Mouse (Mus musculus): ENCODE measurements at regions not wholly inside any gene's neighbourhood (a gene's known extent, or its start where the extent isn't known, plus 50 kb on each side); places are given as distances from the start of the nearest gene placed in this dataset.

DNA sequence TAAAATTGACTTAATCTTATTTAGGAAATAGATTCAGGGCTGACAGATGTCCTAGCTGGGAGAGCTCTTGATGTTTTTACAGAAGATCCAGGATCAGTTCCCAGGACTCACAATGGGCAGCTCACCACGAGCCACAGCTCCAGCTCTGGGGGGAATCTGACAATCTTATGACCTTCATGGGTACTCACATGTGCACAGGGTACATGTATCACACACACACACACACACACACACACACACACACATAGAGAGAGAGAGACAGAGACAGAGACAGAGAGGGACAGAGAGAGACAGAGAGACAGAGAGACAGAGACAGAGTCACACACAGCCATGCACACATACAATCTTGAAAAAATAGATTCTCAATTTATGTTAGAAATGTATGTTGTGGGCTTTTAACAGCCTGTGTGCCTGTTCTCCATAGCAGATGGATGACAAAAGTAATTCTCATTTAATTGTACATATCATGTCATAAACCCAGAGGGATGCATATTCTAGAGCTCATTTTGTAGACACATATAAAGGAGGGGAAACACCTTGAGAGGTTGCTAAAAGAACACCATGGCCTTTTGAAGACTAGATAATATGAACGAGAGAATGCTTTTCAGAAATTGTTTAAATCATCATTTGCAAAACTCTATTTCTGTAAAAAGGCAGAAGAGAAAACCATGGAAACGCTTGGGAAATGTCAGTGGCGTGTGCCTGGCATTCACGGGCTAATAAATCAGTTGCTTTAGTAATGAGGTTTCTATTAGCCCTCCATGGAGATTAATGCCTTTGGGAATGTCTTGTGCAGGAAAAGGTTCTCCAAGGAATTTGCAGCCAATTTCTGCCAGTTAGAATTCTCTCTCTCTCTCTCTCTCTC lies 538.3 kb downstream of the Fat4 start:
- TF ChIP-seq CTCF (IDR thresholded peaks at IDR 0.05; ENCODE audit: control insufficient read depth, insufficient read depth, insufficient replicate concordance, low read depth, low read length) (no peak), POLR2A (IDR thresholded peaks at IDR 0.05; ENCODE audit: control insufficient read depth, low read depth, low read length) (no peak)

Data from testis, adult 2 months (tissue).